Mouse (Mus musculus): Measurements from ENCODE around the gene Hk3. TPM values are rescaled to one million over a fixed set of nuclear protein-coding genes. Genes with fewer than 3 reads are reported as not detected.

Gene Hk3
- polyA plus RNA-seq (2017; shearing (Covaris generic)): 1 to 10 TPM in 2 of 3 experiments, under 1 TPM in 1; 0.56 to 2.0 (median 1.1) TPM

DNA sequence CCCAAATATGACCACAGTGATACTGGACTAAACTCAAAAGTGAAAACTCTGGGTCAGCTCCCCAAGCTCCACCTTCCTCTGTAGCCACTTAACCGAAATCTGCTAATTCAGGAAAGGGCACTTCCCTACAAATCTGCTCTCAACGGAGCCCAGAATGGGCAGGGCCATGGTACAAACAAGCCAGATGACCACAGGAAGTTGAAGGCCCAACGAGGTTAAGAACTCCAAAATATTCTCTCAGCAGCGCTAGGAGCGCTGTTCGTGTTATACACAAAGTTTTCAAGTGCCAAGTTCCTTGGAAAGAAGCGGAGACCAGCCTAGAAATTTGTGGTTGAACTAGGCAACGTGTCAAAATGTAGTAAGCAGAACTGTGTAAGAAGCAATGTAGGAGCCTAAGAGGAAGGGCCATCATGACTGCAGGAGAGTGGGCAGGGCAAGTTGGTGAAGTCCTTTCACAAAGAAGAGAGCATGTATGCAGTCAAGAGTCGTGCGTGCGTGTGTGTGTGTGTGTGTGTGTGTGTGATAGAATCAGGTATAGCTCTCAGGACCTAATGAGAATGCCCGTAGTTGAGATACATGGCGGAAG, at the start of gene Hk3:
Gene Hk3, minus strand, starts transcription at position 192 of the 586 bp plus-strand sequence.
- ATAC-seq: no peak

GRCm38 (mm10) chr13:55069719-55070118, 48.5 kb upstream of the Hk3 start:
- no peak for ATAC-seq

- no peak for ATAC-seq
Observed at GRCm38 (mm10) chr13:55063276-55063675, 42.1 kb upstream of the Hk3 start.

DNA sequence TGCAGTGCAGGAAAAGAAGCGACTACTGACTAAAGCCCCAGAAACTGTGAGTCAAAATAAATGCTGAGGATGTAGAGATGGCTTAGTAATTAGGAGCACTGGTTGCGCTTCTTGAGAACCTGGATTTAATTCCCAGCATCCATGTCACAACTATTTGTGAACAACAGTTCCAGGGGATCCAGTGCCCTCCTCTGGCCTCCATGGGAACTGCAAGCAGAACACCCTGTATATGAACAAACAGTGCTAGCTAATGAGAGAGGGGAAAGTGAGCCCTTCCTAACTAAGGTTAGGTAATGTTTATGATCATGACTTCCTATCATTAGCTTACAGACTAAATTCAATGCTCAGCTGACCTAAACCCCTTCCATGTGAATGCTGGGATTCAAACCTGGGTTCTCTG, 36.9 kb upstream of the Hk3 start:
- ATAC-seq: no peak

DNA sequence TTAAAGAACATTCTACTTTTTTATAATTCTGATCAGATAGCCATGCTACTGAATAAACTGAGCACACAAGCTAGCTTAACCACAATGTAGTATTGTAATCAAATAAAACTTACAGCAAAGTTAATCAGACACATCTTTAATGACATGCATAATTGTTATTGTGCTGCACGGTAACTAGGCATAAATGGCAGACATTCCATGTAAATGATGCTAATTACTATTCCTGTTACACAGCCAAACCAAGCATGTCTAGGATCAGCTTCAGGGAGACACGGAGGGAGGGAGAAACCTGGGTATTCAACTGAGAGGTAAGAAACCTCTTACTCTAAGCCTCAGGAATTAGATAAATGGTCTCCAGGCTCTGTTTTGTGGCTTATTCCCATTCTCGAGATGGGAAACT, 26.5 kb upstream of the Hk3 start:
- ATAC-seq: no peak

GRCm38 (mm10) chr13:55040016-55040415, 18.8 kb upstream of the Hk3 start:
- ATAC-seq: no peak

- no peak for ATAC-seq
Observed at GRCm38 (mm10) chr13:55024215-55024614, 3.0 kb upstream of the Hk3 start.

- peak; percentile 69 for ATAC-seq
Observed at GRCm38 (mm10) chr13:55022715-55023114, 1.5 kb upstream of the Hk3 start.

DNA sequence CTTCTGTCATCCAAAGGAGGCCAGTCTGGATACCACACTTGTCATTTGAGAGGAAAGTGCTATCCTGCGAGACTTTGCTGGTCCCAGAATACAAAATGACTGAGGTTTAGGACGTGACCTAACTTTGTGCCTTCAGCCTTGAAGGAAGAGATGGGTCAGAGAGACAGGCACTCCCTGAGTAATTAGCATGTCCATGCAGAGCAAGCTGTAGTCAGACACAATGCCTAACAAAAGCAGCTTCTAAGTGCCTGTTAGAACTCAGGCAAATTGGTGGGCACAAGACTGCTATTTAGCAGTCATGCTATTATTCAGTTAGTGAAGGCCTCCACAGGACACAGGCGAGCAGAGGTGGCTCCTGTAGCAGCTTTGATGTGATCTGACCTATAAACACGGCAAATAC, 1.1 kb upstream of the Hk3 start:
- ATAC-seq: peak; percentile 3

DNA sequence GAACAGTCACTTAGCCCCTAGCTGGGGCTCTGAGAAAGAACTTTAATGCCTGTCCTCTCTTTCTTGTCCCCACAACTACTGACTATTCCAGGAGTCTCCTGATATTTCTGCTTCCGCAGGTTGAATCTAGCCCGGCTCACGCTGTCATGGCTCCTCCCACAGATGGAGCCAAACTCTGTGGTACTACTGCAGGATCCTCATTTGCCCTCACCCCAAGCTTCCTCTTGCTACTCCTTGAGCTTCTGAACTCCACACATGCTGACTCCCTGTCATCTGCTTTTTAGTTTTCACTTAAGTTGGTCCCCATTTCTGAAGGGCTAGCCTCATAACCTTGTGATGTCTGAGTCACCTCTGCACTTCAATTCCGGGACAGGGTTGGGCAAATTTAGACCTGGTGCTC, 1.1 kb downstream of the Hk3 start:
- no peak for ATAC-seq

GRCm38 (mm10) chr13:55019181-55019580, 2.0 kb downstream of the Hk3 start:
- peak; percentile 4 for ATAC-seq

- peak; percentile 38 for ATAC-seq
Observed at GRCm38 (mm10) chr13:55018700-55019099, 2.5 kb downstream of the Hk3 start.

DNA sequence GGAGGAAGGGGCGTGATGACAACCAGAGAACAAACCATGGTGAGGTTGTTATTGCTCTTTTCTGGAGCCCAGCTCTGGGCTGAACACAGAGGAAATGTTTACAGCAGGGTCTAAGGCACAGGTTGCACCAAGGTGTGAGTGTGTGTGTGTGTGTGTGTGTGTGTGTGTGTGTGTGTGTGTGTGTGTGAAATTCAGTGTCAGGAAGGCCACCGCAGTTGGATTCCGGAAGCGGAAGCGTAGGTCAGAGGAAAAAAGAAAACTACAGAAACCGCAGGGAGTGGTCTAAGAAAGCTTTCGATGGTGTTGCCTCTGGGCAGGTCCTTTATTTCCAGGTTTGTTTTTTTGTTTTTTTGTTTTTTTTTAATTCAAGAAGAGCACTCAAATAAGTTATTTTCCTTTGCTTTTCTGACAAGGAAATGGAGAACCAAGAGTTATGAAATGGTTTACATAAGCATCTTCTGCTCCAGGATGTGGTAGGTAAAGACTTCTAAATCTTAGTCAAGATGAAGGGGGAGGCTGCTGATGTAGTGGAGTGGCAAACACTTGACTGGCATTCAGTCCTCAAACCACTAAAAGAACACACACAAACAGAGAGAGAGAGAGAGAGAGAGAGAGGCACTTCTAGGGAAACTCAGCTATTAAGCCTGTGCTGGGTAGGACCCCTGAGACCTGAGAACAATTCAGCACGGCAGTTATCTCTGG, 3.1 kb downstream of the Hk3 start:
- peak; percentile 68 for ATAC-seq

- ATAC-seq: no peak
Observed at GRCm38 (mm10) chr13:55017154-55017897, 3.9 kb downstream of the Hk3 start.

GRCm38 (mm10) chr13:55014451-55014850, 6.7 kb downstream of the Hk3 start:
- no peak for ATAC-seq

- ATAC-seq: no peak
Observed at GRCm38 (mm10) chr13:55013702-55014344, 7.4 kb downstream of the Hk3 start.

DNA sequence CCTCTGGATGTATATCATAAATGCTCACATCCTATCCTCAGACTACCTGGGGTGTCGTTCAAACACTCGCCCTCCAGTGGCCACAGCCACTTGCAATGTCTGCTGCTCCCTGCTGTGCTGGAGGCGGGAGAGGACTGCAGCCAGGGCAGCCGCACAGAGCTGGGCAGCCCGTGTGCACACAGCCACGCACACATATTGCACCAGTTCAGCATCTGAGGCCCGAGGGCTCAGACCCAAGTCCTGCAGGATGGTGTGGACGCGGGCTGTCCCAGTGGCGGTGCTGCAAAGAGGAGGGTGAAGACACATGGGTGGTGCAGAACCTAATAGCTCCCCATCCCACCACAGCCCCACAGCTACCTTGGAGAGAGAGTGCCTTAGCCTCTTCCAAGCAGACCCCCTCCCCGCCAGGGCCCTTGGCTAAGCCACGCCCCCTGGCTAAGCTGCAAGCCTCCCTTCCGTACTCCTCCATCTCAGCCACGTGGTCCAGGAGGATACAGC, 9.2 kb downstream of the Hk3 start:
- ATAC-seq: no peak

DNA sequence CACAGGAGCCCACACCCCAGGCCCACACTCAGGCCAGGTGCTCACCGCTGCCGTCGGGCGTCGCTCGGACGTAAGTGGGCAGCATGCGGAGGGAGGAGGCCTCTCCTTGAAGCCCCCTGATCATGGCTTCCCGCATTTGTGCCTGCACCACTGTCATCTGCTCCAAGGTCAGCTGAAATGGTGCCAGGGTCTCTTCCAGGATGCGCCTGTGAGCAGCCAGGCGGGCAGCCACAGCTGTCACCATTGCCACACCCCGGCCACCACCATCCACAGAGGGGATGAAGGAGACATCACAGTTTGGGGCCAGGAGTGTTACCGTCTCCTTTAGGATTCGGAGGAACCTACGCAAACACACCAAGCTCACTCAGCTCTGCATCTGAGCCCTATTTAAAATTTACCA, 10.1 kb downstream of the Hk3 start:
- ATAC-seq: no peak

- ATAC-seq: no peak
Observed at GRCm38 (mm10) chr13:55008589-55008988, 12.6 kb downstream of the Hk3 start.

- no peak for ATAC-seq
Observed at GRCm38 (mm10) chr13:55006415-55006742, 14.8 kb downstream of the Hk3 start.

DNA sequence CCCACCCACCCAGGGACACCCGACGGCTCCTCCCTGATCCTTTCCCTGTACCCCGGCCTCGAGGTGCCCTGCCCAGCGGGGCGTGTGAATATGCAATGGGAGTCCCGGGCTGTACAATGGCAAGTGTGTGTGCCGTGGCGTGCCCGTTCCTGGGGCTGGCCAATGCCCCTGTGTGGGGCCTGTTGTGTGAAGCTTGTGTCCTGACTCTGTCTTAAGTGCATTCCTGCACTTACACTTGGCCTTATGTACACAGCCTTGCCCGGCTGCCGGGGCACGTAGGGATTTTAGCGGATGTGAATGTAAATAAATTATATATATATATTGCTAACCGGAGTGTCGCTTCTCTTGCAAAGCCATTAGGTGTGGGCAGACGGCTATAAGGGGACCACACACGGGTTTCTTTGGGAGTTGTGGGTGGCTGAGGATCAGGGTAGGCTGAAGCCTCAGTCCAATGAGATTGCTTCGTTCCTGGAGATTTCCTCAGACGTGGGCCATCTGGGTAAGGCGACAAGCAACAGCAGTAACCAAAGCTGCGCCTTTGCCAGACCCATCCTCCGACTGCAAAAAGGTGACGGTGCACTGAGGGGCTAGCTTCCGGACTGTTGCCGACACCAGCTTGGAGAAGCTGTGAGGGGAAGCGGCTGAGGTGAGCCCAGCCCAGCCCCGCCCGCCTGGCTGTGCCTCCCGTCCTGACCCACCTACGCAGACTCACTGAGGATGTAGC, 15.3 kb downstream of the Hk3 start:
- no peak for ATAC-seq

DNA sequence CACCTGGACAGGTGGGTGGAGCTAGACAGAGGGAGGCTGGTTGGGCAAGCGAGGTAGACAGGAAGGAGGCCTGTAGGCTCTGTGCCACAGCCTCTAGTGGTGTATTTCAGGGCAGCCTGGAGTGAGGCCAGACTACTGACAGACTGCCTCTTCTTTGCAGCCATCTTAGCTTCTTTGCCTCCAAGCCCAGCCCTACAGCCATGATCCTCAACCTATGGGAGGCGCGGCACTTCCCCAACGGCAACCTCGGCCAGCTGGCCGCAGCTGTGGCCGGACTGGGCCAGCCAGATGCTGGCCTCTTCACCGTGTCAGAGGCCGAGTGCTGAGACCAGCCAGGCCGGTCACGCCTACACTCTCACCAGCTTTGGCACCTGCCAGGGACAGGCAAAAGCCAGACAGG, 16.5 kb downstream of the Hk3 start:
- ATAC-seq: no peak

DNA sequence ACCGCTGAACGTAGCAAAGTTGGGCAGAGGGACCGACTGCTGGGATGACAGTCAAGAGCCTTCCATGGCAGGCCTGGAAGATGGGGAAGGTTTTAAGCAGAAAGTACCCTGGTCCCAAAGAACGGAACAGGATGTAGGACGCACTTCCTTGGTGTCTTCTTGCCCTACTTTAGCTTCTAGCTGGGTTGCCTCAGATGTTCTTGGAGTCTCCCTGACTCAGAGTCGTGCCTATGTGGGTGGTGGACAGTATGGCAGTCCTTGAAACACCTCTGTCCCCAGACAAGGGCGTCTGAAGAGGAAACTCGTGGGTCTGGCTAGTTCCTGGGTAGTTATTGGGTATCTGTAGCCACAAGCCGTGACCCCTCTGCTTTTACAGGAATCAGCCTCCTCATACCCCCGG, 19.1 kb downstream of the Hk3 start:
- no peak for ATAC-seq
